Mouse (Mus musculus) thymus, postnatal 14 days (tissue): ENCODE measurements around the gene Cep131.

Experiments used
- DNase-seq: peaks from one replicate; pipeline ENCODE4 v3.0.0; 2021

The Cep131 gene

DNA sequence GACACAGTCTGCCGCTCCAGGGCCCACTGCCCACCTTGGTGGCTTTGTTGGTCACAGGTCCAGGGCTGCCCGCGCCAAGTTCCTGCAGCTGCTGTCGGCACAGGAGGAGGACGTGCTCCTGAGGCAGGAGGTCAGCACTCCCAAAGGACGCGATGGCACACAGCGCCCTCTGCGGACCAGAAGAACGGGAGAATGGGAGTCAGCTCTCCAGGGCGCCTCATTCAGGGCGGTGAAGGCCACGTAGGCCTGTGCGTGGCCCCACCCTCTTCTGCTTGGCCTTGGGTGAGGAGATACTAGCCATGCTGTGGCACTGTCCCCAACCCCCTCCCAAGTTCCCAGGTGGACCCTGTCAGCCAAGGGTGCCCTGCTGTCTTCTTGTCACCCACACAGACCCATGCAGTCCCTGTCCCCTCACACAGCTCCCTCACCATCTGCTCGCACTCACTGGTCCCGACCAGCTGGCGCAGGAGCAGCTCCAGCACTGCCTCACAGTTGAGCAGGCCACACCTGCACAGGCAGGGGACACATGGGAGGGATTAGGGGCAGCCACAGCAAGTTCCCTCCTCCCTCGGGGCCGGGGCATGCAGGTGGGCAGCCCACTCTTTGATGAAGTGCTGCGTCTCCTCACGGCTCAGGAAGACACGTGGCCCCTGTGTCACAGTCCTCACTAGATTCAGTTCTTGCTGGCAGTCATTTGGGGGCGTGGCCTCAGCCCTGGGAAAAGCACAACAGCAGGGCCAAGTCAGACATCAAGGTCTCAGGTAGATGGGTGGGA lies 6.4 kb upstream of the Cep131 start:
- peak; percentile 65 for DNase-seq

DNA sequence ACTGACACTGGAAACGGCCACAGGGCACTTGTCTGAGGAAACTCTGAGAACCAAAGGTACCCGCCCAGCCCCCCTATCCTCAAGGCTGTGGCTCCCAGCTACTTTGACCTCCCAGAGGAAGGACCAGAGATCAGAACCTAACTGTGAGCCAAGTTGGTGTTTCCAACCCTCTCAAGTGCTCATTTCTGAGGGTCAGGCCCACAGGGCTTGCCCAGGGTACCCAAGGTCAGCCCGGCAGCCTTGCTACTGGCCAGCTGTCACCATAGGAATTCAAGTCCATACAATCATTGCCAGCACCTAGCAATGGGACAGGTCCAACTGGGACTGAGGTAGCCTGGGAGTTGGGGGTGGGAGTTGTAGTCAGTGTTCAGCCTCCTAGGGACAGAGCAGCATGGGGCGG lies 4.0 kb upstream of the Cep131 start:
- DNase-seq: no peak

- DNase-seq: peak; percentile 53
These were observed 568 bp downstream of the Cep131 start for GRCm38 (mm10) chr11:120085891-120086627.

DNA sequence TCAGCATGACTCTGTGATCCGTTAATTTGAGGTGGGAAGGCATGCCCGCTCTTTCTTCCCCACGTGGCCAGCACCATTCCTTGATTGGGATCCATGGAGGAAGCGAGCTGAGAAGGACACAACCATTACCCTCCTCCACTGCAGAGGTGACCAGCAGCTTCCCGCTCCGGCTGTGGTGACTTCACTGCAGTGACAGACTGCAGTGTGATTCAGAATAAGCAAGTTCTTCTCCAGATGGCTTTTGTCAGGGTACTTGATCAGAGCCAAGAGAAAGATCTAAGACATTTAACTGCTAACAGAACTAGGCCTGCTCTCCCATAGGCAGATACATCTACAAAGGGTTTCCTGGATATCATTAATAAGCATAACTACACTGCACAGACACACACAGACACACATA lies 6.3 kb downstream of the Cep131 start:
- DNase-seq: no peak

DNA sequence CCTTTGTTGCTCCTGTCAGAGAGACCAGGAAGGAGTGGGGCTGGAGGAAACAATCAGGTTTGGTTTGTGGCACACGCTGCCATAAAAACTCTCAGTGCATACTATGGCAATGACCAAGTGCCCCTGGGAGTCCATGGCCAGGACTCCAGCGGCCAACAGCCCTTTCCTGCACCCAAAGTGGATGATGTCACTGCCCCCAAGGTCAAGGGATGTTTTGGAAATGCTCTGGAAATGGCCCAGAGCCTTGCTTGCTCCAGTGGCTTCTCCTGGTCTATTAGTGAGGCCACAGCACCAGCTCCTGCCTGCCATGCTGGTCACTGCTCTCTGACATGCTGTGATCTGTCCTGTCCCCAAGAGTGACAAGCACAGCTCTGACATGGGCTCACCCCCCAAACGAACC lies 10.4 kb downstream of the Cep131 start:
- no peak for DNase-seq

DNA sequence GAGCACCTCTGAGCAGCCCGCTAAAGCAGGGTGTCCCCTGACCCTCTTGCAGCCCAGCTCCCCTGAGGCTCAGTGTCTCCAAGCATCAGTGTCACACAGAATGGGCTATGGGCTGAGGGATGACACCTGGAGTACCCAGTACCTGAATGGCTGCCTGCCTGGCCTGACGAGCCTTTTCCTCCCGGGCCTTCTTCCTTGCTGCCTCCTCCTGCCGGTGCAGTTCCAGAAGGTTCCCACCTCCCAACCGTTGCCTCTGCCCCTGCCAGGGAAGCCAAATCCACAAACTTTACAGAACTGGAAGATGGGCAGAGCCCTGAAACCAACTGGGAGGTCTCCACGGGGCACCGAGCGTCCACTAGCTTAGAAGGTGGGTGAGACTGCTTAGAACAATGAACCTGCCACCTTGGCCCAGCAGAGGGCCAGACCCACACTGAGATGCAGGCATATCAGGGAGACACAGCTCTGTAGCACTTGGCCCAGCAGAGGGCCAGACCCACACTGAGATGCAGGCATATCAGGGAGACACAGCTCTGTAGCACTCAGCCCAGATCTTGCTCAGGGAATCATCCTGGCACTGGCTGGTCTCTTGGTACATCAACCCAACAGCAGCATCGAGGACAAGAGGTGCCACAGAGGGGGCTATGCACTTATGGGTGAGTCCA lies 13.5 kb downstream of the Cep131 start:
- DNase-seq: no peak

DNA sequence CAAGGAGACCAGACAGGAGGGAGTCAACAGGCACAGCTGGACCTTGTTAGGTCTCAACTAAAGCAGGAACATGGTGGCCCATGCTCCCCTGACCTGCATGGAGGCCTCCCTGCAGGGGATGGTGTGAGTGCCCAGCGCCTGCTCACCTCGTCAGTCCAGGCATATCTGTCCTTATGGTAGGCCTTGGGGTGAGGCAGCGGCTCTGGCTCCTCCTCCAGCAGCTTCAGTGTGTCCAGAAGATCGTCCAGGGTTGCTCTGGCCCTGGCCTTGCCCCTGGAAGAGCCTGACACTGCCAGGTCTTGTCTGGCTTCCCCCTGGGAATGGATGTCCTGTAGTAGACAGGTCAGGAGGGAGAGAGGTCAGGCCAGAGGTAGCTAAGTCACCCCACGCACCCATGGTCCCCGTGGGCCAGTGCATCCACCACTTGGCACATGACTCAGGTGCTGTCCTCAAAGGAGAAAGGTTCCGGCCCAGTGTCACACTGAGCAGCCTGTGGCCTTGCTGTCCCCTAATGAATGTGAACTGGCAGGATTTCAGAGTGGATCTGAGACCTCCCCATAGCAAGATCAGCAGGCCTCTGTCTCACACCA lies 14.8 kb downstream of the Cep131 start:
- no peak for DNase-seq

GRCm38 (mm10) chr11:120071065-120071464 lies 15.6 kb downstream of the Cep131 start:
- no peak for DNase-seq

GRCm38 (mm10) chr11:120070286-120070930 lies 16.2 kb downstream of the Cep131 start:
- no peak for DNase-seq

GRCm38 (mm10) chr11:120069261-120069660 lies 17.4 kb downstream of the Cep131 start:
- DNase-seq: no peak

- no peak for DNase-seq
These were observed 18.8 kb downstream of the Cep131 start for GRCm38 (mm10) chr11:120067834-120068233.

- peak; percentile 72 for DNase-seq
These were observed 21.3 kb downstream of the Cep131 start for GRCm38 (mm10) chr11:120065291-120065690.

- no peak for DNase-seq
These were observed 22.0 kb downstream of the Cep131 start for GRCm38 (mm10) chr11:120064668-120065040.

DNA sequence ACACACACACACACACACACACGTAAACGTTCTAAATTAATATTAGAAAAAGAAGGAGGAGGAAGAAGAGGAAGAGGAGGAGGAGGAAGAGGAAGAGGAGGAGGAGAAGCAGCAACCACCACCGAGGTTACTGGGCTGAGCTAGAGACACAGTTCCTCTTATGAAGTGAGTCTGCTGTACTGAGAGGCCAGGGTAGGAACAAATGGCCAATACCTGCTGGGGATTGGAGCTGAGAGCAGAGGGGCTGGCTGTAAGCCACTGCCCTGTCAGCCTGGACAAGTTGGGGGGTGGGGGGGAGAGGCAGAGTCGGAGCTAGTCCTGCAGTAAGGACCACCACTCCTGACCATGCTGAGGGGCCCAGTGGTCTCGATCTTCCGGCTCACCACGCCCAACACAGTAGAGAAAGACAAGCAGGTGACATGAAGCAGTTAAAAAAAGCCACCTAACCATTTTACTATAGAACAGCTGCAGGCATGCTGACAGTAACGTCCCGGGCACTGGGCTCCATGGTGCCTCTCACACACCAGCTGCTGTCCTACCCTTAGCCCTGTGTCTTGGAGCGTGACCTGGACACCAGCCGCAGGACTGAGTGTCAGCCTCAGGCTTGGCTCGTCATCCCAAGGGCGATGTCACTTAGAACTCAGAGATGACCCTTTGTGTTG lies 22.5 kb downstream of the Cep131 start:
- DNase-seq: no peak

DNA sequence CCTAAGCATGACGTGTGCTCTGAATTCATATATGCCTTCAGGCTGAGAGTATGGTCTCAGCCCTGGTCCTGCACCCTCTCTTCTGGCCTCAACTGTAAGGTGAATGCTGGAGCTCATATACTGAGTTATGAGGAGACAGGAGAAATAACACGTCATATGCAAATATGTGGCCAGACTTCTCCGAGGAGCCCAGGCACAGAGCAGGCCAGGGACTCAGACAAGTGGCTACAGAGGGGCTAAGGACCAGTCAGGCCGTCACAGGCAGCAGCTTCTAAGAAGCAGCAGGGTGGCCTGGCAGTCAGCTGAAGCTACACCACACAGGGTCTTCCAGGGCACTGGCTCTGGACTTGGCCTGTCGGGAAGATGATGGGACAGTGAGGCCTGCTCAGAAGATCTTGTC lies 23.3 kb downstream of the Cep131 start:
- no peak for DNase-seq

GRCm38 (mm10) chr11:120060634-120061033 lies 26.0 kb downstream of the Cep131 start:
- no peak for DNase-seq

- no peak for DNase-seq
These were observed 30.5 kb downstream of the Cep131 start for GRCm38 (mm10) chr11:120055953-120056732.

DNA sequence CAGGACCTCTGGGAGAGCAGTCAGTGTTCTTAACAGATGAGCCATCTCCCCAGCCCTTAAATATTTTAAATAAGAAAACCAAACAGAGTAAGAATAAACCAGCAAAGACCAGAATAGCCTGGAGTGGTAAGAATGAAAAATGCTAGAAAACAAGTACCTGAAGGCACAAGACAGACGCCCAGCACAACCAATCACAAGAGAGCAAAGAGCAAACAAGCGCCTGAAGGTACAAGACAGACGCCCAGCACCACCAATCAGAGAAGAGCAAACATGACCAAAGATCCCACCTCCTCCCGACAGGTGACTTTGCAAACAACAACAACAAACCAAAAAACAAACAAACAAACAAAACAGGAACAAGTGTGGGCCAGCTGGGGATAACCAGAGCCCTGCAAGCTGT lies 32.8 kb downstream of the Cep131 start:
- DNase-seq: no peak

- DNase-seq: no peak
These were observed 34.4 kb downstream of the Cep131 start for GRCm38 (mm10) chr11:120052274-120052673.

- no peak for DNase-seq
These were observed 35.4 kb downstream of the Cep131 start for GRCm38 (mm10) chr11:120051124-120051811.

GRCm38 (mm10) chr11:120049067-120049466 lies 37.6 kb downstream of the Cep131 start:
- no peak for DNase-seq
